Mouse (Mus musculus): ENCODE results near the gene Lmntd1.

The Lmntd1 gene

DNA sequence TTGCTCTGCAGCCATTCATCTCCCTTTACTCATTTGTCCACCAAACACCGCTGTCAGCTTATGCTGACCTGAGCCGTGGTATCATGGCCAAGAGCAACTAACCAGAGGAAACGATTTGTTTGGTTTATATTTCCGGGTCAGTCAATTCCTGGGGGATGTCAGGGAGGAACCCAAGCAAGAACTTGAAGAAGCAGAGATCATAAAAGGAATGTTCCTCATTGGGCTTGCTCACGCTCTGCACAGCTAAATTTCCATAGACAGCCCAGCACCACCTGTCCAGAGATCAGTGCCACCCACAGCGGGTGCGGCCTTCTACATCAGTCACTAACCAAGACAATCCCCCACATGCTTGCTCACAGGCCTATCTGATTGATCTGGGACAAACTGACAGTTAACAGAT lies at the start of gene Lmntd1:
Gene Lmntd1 (minus strand): TSS at position 101 of the 400 bp plus-strand sequence.
- no peak for DNase-seq

GRCm38 (mm10) chr6:145660943-145661342 lies 46.8 kb upstream of the Lmntd1 start:
- DNase-seq, result no peak

GRCm38 (mm10) chr6:145659116-145659515 lies 45.0 kb upstream of the Lmntd1 start:
- no peak for DNase-seq

DNA sequence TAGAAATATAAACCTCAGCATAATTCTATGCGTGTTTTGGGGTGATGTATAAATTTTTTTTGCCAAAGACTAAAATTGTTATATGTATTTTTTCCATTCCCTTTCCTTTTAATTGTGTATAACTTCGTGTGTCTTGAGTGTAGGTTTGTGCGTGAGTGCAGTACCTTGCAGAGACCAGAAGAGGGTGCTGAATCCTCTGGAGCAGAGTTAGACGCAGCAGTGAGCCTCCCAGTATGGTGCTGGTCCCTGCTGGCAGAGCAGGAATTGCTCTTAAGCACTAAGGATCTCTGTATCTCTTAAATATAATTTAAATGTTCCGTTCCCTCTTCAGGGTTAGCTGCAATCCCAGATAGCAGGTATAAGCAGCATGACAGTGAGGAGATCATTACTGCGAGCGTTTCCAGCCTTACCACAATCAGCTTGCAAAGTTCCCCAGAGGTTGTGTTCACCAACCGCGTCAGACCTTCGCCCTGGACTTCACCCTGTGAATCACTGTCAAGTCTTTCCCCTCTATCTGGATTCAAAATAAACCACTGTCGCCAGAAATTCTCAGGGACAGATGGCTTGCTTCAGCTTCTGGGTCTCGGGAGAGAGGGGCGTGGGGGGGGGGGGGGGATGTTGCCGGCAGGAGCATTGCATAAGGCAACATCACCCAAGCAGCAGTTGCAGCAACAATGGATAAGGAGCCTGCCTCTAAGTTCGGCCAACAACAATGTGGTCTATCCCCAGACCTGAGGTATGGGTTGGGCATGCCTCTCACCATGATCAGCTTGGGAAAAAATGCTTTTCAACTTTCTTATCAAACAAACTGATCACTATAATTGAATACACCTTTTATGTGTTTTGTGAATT lies 42.8 kb upstream of the Lmntd1 start:
- no peak for DNase-seq

DNA sequence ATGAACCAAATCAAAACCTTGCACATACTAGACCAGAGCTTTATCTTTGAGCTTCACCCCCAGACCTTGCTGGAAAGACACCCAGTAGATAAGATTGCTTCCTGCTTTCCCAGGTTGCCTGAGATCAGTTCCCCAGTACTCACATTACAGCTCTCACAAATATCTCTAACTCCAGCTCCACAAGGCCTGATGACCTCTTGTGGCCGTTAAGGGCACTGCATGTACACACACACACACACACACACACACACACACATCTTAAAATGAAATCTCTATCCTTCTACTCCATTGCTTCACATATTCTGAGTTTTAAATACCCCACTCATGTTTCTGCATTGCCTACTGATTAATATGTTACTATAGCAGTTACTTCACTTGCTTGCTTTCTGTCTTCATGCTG lies 41.6 kb upstream of the Lmntd1 start:
- DNase-seq, result no peak

DNA sequence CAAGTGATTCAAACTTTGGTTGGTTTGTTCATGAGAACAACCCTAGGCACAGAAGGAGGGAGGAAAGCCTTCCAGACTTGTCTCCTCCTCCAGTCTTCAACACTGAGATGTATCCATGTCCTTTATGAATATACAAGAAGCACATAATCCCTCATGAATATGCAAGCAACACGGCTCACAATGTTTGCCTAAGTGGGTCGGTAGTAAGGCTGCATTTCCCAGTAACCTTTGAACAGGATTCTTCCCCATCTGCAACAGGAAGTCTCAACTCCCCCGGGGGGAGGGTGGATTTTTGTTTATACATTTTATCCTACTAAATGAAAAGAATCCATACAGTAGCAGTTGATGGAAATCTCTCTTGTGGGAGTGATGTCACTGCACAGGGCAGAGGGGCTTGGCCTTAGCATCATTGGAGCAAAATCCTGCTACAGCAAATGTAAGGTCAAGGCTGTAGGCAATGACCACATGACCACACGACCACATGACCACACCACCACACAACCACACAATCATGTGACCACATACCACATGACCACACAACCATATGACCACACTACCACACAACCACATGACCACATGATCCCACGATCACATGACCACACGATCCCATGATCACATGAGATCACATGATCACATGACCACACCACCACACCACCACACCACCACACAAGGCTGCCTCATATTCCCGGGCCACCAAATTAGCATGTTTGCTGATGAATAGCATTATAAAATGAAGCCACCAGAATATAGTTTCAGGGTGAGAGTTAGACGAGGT lies 40.1 kb upstream of the Lmntd1 start:
- DNase-seq, result no peak

DNA sequence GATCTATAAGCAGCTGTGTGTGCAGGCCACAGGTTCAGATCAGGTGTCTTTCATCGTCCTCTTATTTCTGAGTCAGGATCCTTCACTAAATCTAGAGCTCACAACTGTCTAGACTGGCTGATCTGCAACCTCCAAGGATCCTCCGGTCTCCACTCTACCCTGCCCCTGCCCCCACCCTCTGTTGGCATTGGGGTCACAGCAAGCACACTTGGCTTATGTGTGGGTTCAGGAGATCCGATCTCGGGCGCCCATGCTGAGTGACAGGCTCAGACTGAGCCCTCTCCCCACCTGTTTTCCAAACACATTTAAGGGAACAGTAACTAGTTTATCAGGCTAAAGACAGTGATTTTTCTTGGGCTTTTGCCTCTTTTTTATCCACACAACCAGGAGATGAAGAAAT lies 39.5 kb upstream of the Lmntd1 start:
- no peak for DNase-seq

GRCm38 (mm10) chr6:145652986-145653385 lies 38.9 kb upstream of the Lmntd1 start:
- no peak for DNase-seq

GRCm38 (mm10) chr6:145651976-145652375 lies 37.9 kb upstream of the Lmntd1 start:
- no peak for DNase-seq

DNA sequence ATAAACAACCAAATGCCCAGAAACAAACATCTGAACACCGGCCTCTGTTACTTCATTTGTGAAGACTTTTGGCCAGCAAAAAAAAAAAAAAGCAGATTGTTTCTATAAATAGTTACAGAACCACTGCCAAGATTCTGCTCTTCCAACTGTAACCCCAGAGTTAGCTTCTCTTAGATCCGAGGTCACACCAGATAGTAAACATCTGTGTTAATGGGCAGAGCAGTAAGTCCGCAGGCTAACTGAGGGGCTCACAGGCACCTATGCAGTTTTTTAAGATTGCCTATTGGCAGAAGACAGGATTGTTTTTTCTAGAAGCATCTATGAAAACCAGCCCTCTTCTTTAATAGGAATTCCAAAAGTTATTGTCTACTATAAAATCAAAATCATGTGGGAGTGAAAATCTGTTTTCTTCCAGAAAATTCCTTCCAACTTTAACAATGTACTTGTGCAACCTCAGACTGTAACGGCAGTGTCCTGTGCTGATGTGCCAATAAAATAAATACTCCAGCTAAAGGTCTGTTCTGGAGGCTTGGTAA lies 26.9 kb upstream of the Lmntd1 start:
- no peak for DNase-seq

- DNase-seq, result no peak
Observed at GRCm38 (mm10) chr6:145638248-145638647, 24.1 kb upstream of the Lmntd1 start.

- no peak for DNase-seq
Observed at GRCm38 (mm10) chr6:145636682-145637081, 22.6 kb upstream of the Lmntd1 start.

DNA sequence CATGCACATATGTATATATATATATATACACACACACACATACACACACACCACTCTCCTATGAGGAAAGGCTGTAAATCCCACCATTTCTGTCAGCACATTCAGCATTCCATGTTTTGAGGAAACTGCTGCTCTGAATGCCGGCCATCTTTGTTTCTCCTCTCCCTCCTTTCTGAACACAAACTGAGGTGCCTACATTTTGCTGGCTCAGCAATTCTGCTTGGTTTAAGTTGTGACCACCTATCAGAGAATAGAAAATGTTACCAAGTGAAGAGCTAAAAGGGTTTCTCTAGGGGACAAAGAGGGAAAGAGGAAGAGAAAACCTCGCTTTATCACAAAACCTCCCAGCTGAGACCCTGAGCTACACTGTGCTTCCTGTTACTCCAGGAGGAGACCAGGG lies 20.3 kb upstream of the Lmntd1 start:
- DNase-seq, result no peak

GRCm38 (mm10) chr6:145630269-145630668 lies 16.1 kb upstream of the Lmntd1 start:
- DNase-seq, result no peak

GRCm38 (mm10) chr6:145623141-145623540 lies 9.0 kb upstream of the Lmntd1 start:
- no peak for DNase-seq

DNA sequence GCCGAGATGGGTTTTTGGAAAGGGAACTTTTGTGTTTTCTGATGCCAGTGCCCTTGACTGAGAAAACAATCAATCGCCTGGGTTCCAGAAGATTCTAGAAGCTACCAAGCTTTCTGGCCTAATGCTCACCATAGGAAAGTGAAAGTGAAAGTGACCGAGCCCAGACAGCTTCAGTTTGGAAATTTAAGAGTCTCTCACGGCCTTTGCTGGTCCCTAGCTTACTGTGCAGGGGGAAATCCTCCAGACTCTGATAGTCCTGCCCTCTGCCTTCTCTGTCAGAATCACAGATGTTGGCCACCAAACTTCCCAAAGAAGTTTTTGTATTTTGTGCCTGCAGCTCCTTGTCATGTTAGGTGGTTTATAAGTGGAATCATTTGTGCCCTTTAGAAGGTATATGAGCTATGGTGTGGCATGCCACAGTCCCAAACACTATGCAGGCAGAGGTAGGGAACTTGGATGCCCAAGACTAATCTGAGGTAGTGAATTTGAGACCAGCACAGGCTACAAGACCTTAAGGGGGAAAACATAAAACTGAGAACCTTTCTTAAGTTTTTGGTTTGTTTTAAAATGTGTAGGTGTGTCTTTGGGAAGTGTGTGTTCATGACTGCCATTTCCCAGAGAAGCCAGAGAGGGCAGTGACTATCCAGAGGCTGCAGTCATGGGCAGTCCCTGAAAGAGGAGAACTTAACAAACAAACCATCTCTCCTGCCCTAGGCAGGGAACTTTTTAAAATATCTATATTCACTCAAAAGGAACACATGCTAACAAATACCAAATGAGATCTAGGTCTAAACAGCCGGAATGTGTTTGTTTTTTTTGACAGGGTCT lies 2.5 kb upstream of the Lmntd1 start:
- DNase-seq, result no peak

DNA sequence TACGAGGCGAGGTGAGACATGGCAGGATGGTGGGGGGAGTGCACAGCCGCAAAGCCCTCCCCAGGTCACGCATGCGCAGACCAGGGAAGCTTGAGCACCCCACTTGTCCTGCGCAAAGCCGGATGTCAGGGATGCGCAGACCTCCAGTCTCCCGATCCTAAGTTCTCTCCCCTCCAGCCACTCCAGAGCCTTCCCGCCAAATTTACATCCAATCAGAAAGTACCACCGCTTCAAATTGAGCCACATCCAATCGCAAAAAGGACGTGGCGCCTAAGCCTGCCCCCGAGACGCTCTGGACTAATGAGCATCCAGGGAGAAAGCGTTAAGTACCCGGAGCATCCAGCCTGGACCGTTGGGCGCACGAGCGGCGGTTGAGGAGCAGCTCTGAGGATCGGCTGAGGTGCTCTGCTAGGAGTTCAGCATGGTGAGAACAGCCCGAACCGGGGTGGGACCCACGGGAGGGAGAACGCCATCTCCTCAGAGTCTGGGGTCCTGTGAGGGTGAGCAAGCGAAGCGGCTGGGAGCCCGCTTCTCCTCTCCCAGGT lies 1.6 kb upstream of the Lmntd1 start, which contains the start of gene Tuba3b:
Gene Tuba3b (plus strand): TSS at position 92 of the 545 bp plus-strand sequence.
- no peak for DNase-seq

- peak; percentile 78 for DNase-seq
Observed at GRCm38 (mm10) chr6:145612611-145613010, 1.5 kb downstream of the Lmntd1 start.

DNA sequence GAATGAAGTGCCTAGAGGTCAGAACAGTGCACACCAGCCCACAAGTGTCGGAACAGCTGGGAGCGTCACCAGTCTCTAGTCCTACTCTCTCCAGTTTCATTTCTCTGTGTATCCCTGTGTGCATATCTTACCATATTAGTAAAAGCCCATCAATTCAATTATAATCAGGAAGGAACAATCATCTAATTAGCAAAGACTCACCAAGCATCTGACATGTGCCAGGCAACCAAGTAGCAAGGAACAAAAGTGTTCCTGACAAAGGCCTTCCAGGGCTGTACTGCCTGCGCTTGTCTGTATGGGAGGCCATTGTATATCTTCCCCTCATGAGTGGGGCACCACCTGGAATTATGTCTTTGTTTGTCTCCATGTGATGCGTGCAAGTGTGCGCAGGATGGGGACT lies 3.2 kb downstream of the Lmntd1 start:
- no peak for DNase-seq

DNA sequence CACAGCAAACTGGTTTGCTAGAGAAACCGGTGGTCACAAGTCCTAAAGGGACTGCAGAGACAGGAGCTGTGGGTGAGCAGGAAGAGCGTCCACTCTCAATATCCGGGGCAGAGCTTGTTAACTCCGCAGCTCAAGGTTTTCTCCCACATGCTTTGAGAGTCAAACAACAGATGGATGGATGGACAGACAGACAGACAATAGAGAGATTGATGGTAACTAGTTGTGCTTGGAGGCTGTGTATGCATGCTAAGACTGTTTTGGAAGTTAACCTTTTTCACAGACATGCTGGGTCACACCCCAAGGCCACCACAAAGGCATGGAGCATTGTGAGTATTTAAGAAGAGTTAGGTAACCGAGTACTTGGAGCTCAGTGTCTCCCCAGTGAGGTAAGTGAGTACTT lies 5.4 kb downstream of the Lmntd1 start:
- no peak for DNase-seq

GRCm38 (mm10) chr6:145607746-145608145 lies 6.4 kb downstream of the Lmntd1 start:
- DNase-seq, result no peak

DNA sequence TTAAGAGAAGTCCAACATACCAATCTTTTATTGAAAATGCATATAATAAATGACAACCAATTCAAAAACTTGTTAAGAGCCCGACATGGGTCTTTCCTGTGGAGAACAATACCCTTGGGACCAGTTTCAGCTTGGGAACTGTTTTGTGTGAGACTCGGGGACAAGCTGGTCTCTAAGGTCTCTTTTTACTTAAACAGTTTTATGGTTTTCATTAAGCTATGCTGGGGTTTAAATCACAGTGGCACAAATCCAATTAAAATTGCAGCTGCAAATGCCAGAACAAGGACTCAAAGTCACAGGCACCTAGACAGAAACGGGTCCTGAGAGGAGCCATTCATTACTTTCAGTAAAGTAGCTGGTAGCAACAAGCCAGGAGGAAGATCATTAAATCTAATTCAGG lies 8.9 kb downstream of the Lmntd1 start:
- DNase-seq, result no peak

DNA sequence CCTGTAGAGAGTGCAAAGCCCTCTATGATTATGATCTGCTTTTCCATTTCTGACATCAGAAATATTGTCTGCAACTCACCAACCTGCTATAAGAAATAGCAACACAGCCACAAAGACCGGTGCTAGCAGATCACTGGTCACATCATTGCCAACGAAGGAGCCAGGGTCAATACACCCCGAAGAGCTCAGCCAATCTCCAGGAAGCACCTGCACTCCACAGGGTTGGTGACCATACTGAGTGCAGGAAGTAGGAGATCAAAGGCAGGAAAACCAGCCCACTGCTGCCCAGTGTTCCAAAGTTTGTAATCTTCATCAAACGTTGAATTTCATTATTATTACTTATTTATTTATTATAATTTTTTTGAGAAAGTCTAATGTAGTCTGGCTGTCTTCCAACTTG lies 9.5 kb downstream of the Lmntd1 start:
- no peak for DNase-seq

Data from cerebellum, adult 11-12 months (tissue).